Mouse (Mus musculus) CD8-positive naive resting alpha-beta T cell, adult 2 months (primary cell): ENCODE measurements around the gene Cnot1.

Experiments used
- DNase-seq, 2 experiments: peaks; one replicate each; pipeline ENCODE4 v3.0.0; 2022; ENCODE audit warnings: low read depth in 2 of 2, low spot score in 2 of 2

Gene Cnot1

GRCm38 (mm10) chr8:95741732-95742131 lies 65.5 kb downstream of the Cnot1 start:
- DNase-seq: no peak

- DNase-seq: no peak
Measured at GRCm38 (mm10) chr8:95738596-95738995, 68.7 kb downstream of the Cnot1 start.

GRCm38 (mm10) chr8:95727625-95728024 lies 79.6 kb downstream of the Cnot1 start:
- no peak for DNase-seq

- DNase-seq: no peak
Measured at GRCm38 (mm10) chr8:95716546-95717335, 90.5 kb downstream of the Cnot1 start.

- DNase-seq: peak; percentile 72 to 73
Measured at GRCm38 (mm10) chr8:95715676-95716531, 91.4 kb downstream of the Cnot1 start, which contains the start of gene Setd6. TSS of gene Setd6 (plus strand) at chr8:95715881.

- no peak for DNase-seq
Measured at GRCm38 (mm10) chr8:95714837-95715413, 92.3 kb downstream of the Cnot1 start.

- no peak for DNase-seq
Measured at GRCm38 (mm10) chr8:95714367-95714766, 92.9 kb downstream of the Cnot1 start.

- DNase-seq: peak; percentile 71 to 80
Measured at GRCm38 (mm10) chr8:95713100-95714010, 93.9 kb downstream of the Cnot1 start.

- DNase-seq: no peak
Measured at GRCm38 (mm10) chr8:95712395-95712794, 94.9 kb downstream of the Cnot1 start.

GRCm38 (mm10) chr8:95711029-95711428 lies 96.2 kb downstream of the Cnot1 start:
- DNase-seq: no peak

- DNase-seq: no peak
Measured at GRCm38 (mm10) chr8:95709579-95709978, 97.7 kb downstream of the Cnot1 start.

GRCm38 (mm10) chr8:95704538-95704937 lies 102.7 kb downstream of the Cnot1 start:
- DNase-seq: no peak

- DNase-seq: no peak
Measured at GRCm38 (mm10) chr8:95703461-95704260, 103.6 kb downstream of the Cnot1 start.

GRCm38 (mm10) chr8:95702480-95703446 lies 104.5 kb downstream of the Cnot1 start:
- peak; percentile 57 to 62 for DNase-seq

- no peak for DNase-seq
Measured at GRCm38 (mm10) chr8:95701809-95702208, 105.5 kb downstream of the Cnot1 start.

GRCm38 (mm10) chr8:95700282-95700681 lies 107.0 kb downstream of the Cnot1 start:
- DNase-seq: no peak

GRCm38 (mm10) chr8:95698179-95698578 lies 109.1 kb downstream of the Cnot1 start:
- DNase-seq: no peak

- peak; percentile 69 to 78 for DNase-seq
Measured at GRCm38 (mm10) chr8:95697128-95697527, 110.1 kb downstream of the Cnot1 start.

- DNase-seq: no peak
Measured at GRCm38 (mm10) chr8:95696661-95697060, 110.6 kb downstream of the Cnot1 start.
